ENCODE assay signal across 12 mouse cellular contexts in genomic region chr5:127756671-127757423, GRCm38 (mm10).
DNase-seq lines count a peak whose midpoint lies in the region; ATAC-seq lines count a peak whose summit lies in the region.
"Had no signal": no experiment of that assay in that cellular context is flagged by ENCODE, and none has a peak within 500 bp of the region (broad histone marks: within the 10 kb centered on the region; RNA-seq: fewer than 3 reads in every experiment).

No protein-coding gene starts in this region.

- H3K27me3 ChIP-seq in kidney, embryonic 14.5 days (ENCODE audit: control insufficient read depth, insufficient read depth, low read length): no peaks in the 10 kb centered on the region
- H3K27me3 ChIP-seq: megakaryocyte, embryonic 14.5 days had no signal

- 84% methylated on average over 4 of the region's 4 CpGs for WGBS in kidney, embryonic 14.5 days

- H3K27ac ChIP-seq in kidney, embryonic 14.5 days (ENCODE audit: low read depth, low read length): no peak overlapping the region

- no peak overlapping the region for H3K4me2 ChIP-seq in kidney, embryonic 14.5 days (replicated peaks; ENCODE audit: low read depth, low read length)

- H3K36me3 ChIP-seq in kidney, embryonic 14.5 days (ENCODE audit: control insufficient read depth, insufficient read depth, low read length): no peaks in the 10 kb centered on the region

- peak; percentile 5 for DNase-seq in adrenal gland, postnatal 14 days
- DNase-seq in adrenal gland, postnatal 25 days: no peak
- peak; percentile 2 for DNase-seq in kidney, adult 9 months
- DNase-seq in spleen, adult 12 weeks (ENCODE audit: low spot score): peak; percentile 5
- no peak for DNase-seq in spleen, adult 18-20 months
- DNase-seq in T-cell, adult 2 months (ENCODE audit: low spot score): no peak
- DNase-seq in frontal cortex, postnatal 36 days (ENCODE audit: low spot score in 2 of 2): no peak
- DNase-seq: adrenal gland, postnatal 36 days; gastrocnemius, postnatal 10 days had no signal

- no peaks in the 10 kb centered on the region for H3K9me3 ChIP-seq in kidney, embryonic 14.5 days (ENCODE audit: control insufficient read depth, low read length)

- no peak overlapping the region for H3K4me3 ChIP-seq in kidney, embryonic 14.5 days (ENCODE audit: low read length)

- no peak overlapping the region for H3K9ac ChIP-seq in kidney, embryonic 14.5 days (ENCODE audit: low read depth, low read length)

- ATAC-seq in kidney, embryonic 14.5 days (ENCODE audit: low FRiP score, low TSS enrichment): no peak
- ATAC-seq: inflammation-experienced regulatory T-cells, adult 6 months had no signal

- H3K4me1 ChIP-seq in kidney, embryonic 14.5 days (ENCODE audit: control insufficient read depth, insufficient read depth, low read length): no peaks in the 10 kb centered on the region
- H3K4me1 ChIP-seq: megakaryocyte, embryonic 14.5 days had no signal

Comparison
In these comparisons a context has a peak if more than half of its experiments do, and no peak if none do; other contexts are left out.
1. DNase-seq: peak in adrenal gland, postnatal 14 days (single experiment), kidney, adult 9 months (single experiment) and spleen, adult 12 weeks (single experiment); none in adrenal gland, postnatal 25 days (single experiment), spleen, adult 18-20 months (0 of 2), T-cell, adult 2 months (single experiment) and frontal cortex, postnatal 36 days (0 of 2).